20 mouse cellular contexts compared by ENCODE assay signal in the genomic region with DNA sequence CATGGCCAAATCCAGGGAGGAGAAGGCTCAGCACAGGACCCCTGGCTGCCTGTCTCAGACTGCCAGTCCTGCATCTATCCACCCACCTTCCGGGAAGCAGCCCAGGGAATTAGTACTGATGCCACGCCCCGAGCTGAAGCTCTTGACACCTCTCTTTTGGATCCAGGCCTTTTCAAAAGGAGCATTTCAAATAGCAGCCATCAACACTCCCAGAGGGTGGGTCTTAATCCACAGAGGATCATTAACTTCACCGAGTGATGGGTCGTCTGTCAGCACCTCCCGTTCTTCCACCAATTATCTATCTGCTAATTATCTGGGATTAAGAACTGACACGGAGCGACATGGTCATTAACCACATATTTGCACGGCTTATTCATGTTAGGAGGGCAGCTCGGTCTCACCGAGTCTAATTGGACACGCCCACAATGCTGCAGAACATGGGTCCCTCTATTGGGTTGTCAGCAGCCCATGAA. TPM values are rescaled to one million over a fixed set of nuclear protein-coding genes. Genes with fewer than 3 reads are reported as not detected.
DNase-seq lines count a peak whose midpoint lies in the region; ATAC-seq and TF ChIP-seq lines count a peak whose summit lies in the region.
"Had no signal": no experiment of that assay in that cellular context is flagged by ENCODE, and none has a peak within 500 bp of the region (broad histone marks: within the 10 kb centered on the region; RNA-seq: fewer than 3 reads in every experiment).

No protein-coding gene starts in this region.

- H3K9ac ChIP-seq in embryonic facial prominence, embryonic 14.5 days (ENCODE audit: low read depth, low read length): no peak overlapping the region
- no peak overlapping the region for H3K9ac ChIP-seq in midbrain, embryonic 12.5 days (replicated peaks)
- H3K9ac ChIP-seq in midbrain, postnatal 0 days (replicated peaks; ENCODE audit: low read length, poor library complexity, severe bottlenecking): no peak overlapping the region
- H3K9ac ChIP-seq in midbrain, embryonic 15.5 days: no peak overlapping the region
- H3K9ac ChIP-seq: kidney, embryonic 15.5 days; limb, embryonic 13.5 days; liver, embryonic 15.5 days; stomach, embryonic 15.5 days had no signal

- H3K27me3 ChIP-seq in embryonic facial prominence, embryonic 14.5 days (replicated peaks; ENCODE audit: control insufficient read depth, insufficient read depth, low read length): no peaks in the 10 kb centered on the region
- H3K27me3 ChIP-seq in embryonic facial prominence, embryonic 10.5 days (replicated peaks; ENCODE audit: low read depth, poor library complexity, severe bottlenecking): peaks cover 66% of the 10 kb centered on the region
- peaks cover 55% of the 10 kb centered on the region for H3K27me3 ChIP-seq in midbrain, embryonic 12.5 days
- H3K27me3 ChIP-seq in midbrain, postnatal 0 days (ENCODE audit: insufficient read depth, low read length): peaks cover 4% of the 10 kb centered on the region; the same call in 1 of the 2 replicates
- H3K27me3 ChIP-seq in forebrain, embryonic 10.5 days (ENCODE audit: poor library complexity, severe bottlenecking): peaks cover 87% of the 10 kb centered on the region
- H3K27me3 ChIP-seq in midbrain, embryonic 15.5 days (replicated peaks): 0 out of 2 replicates have a peak, but pooled peaks cover 4% of the 10 kb centered on the region

- H3K4me3 ChIP-seq in embryonic facial prominence, embryonic 14.5 days (ENCODE audit: low read depth, low read length): no peak overlapping the region
- H3K4me3 ChIP-seq in embryonic facial prominence, embryonic 10.5 days: no peak overlapping the region
- H3K4me3 ChIP-seq in midbrain, embryonic 12.5 days: no peak overlapping the region
- H3K4me3 ChIP-seq in midbrain, postnatal 0 days (ENCODE audit: low read depth, low read length): no peak overlapping the region
- H3K4me3 ChIP-seq in forebrain, embryonic 10.5 days: no peak overlapping the region; the same call in 1 of the 2 replicates
- H3K4me3 ChIP-seq in midbrain, embryonic 15.5 days: no peak overlapping the region
- H3K4me3 ChIP-seq: kidney, embryonic 15.5 days; limb, embryonic 13.5 days; liver, embryonic 15.5 days; stomach, embryonic 15.5 days had no signal

- H3K27ac ChIP-seq in embryonic facial prominence, embryonic 14.5 days (replicated peaks; ENCODE audit: low read depth, low read length): no peak overlapping the region
- H3K27ac ChIP-seq in embryonic facial prominence, embryonic 10.5 days (replicated peaks): no peak overlapping the region
- no peak overlapping the region for H3K27ac ChIP-seq in midbrain, embryonic 12.5 days (replicated peaks)
- no peak overlapping the region for H3K27ac ChIP-seq in midbrain, postnatal 0 days (ENCODE audit: low read depth, low read length)
- H3K27ac ChIP-seq in forebrain, embryonic 10.5 days: peak overlapping the region; percentile 3; the same call in 1 of the 2 replicates
- no peak overlapping the region for H3K27ac ChIP-seq in midbrain, embryonic 15.5 days
- H3K27ac ChIP-seq: kidney, embryonic 15.5 days; limb, embryonic 13.5 days; liver, embryonic 15.5 days; stomach, embryonic 15.5 days had no signal

- H3K4me1 ChIP-seq in embryonic facial prominence, embryonic 14.5 days (ENCODE audit: control insufficient read depth, insufficient read depth, low read length): peaks cover 4% of the 10 kb centered on the region; the same call in 1 of the 2 replicates
- H3K4me1 ChIP-seq in embryonic facial prominence, embryonic 10.5 days: peaks cover 20% of the 10 kb centered on the region
- H3K4me1 ChIP-seq in midbrain, embryonic 12.5 days: peaks cover 12% of the 10 kb centered on the region; the same call in 1 of the 2 replicates
- no peaks in the 10 kb centered on the region for H3K4me1 ChIP-seq in midbrain, postnatal 0 days (ENCODE audit: insufficient read depth, low read length)
- H3K4me1 ChIP-seq in forebrain, embryonic 10.5 days: peaks cover 35% of the 10 kb centered on the region
- peaks cover 6% of the 10 kb centered on the region; the same call in 1 of the 2 replicates for H3K4me1 ChIP-seq in midbrain, embryonic 15.5 days

- no peak overlapping the region for H3K4me2 ChIP-seq in embryonic facial prominence, embryonic 14.5 days (ENCODE audit: low read depth, low read length)
- H3K4me2 ChIP-seq in midbrain, embryonic 12.5 days (replicated peaks): no peak overlapping the region
- no peak overlapping the region for H3K4me2 ChIP-seq in midbrain, postnatal 0 days (ENCODE audit: low read depth, low read length, poor library complexity, severe bottlenecking)
- no peak overlapping the region for H3K4me2 ChIP-seq in midbrain, embryonic 15.5 days
- H3K4me2 ChIP-seq: kidney, embryonic 15.5 days; limb, embryonic 13.5 days; liver, embryonic 15.5 days; stomach, embryonic 15.5 days had no signal

- no peaks in the 10 kb centered on the region for H3K9me3 ChIP-seq in embryonic facial prominence, embryonic 14.5 days (ENCODE audit: control insufficient read depth, low read length)
- H3K9me3 ChIP-seq in embryonic facial prominence, embryonic 10.5 days: no peaks in the 10 kb centered on the region
- H3K9me3 ChIP-seq in midbrain, embryonic 12.5 days: 0 out of 2 replicates have a peak, but pooled peaks cover 3% of the 10 kb centered on the region
- no peaks in the 10 kb centered on the region for H3K9me3 ChIP-seq in midbrain, postnatal 0 days (ENCODE audit: low read length)
- H3K9me3 ChIP-seq in forebrain, embryonic 10.5 days: peaks cover 11% of the 10 kb centered on the region
- H3K9me3 ChIP-seq in midbrain, embryonic 15.5 days: no peaks in the 10 kb centered on the region
- H3K9me3 ChIP-seq: kidney, embryonic 15.5 days; liver, embryonic 15.5 days; stomach, embryonic 15.5 days had no signal

- peak; percentile 50 for DNase-seq in embryonic facial prominence, embryonic 14.5 days (ENCODE audit: low spot score)
- no peak for DNase-seq in embryonic facial prominence, embryonic 10.5 days (ENCODE audit: low spot score)
- no peak for DNase-seq in midbrain, postnatal 0 days (ENCODE audit: low spot score)
- DNase-seq in forebrain, embryonic 10.5 days (ENCODE audit: extremely low spot score, low spot score): peak; percentile 63
- no peak for DNase-seq in lung, adult 18-20 months
- no peak for DNase-seq in lung, postnatal 4 days
- DNase-seq: cerebellum, adult 18-20 months; heart, postnatal 14 days; spleen, adult 18-20 months had no signal

- no peaks in the 10 kb centered on the region for H3K36me3 ChIP-seq in embryonic facial prominence, embryonic 14.5 days (ENCODE audit: control insufficient read depth, insufficient read depth, low read length)
- H3K36me3 ChIP-seq in embryonic facial prominence, embryonic 10.5 days (replicated peaks): no peaks in the 10 kb centered on the region
- no peaks in the 10 kb centered on the region for H3K36me3 ChIP-seq in midbrain, embryonic 12.5 days
- no peaks in the 10 kb centered on the region for H3K36me3 ChIP-seq in midbrain, postnatal 0 days (ENCODE audit: insufficient read depth, low read length)
- H3K36me3 ChIP-seq in forebrain, embryonic 10.5 days (replicated peaks): no peaks in the 10 kb centered on the region
- no peaks in the 10 kb centered on the region for H3K36me3 ChIP-seq in midbrain, embryonic 15.5 days (replicated peaks)
- H3K36me3 ChIP-seq: kidney, embryonic 15.5 days; limb, embryonic 13.5 days; liver, embryonic 15.5 days; stomach, embryonic 15.5 days had no signal

- WGBS in embryonic facial prominence, embryonic 14.5 days: 13% methylated on average over 12 of the region's 12 CpGs
- 17% methylated on average over 12 of the region's 12 CpGs for WGBS in embryonic facial prominence, embryonic 10.5 days
- WGBS in midbrain, embryonic 12.5 days: 15% methylated on average over 12 of the region's 12 CpGs
- WGBS in midbrain, postnatal 0 days: 6% methylated on average over 12 of the region's 12 CpGs
- 10% methylated on average over 12 of the region's 12 CpGs for WGBS in forebrain, embryonic 10.5 days
- WGBS in midbrain, embryonic 15.5 days: 12% methylated on average over 12 of the region's 12 CpGs

- no peak for TF ChIP-seq CTCF in midbrain, postnatal 0 days (IDR thresholded peaks at IDR 0.05)

- ATAC-seq in embryonic facial prominence, embryonic 14.5 days (ENCODE audit: low read depth): peak; percentile 74
- peak; percentile 54; the same call in 1 of the 2 replicates for ATAC-seq in midbrain, embryonic 12.5 days (ENCODE audit: low FRiP score, low read depth)
- no peak for ATAC-seq in midbrain, postnatal 0 days (ENCODE audit: low FRiP score)
- peak; percentile 54; the same call in 1 of the 2 replicates for ATAC-seq in midbrain, embryonic 15.5 days (replicated peaks)

RNA-seq across cellular contexts. Expression of a gene that starts 21.7 kb away (rescaled TPM):
- 8.8 and 10.0 TPM in 2 replicates for polyA plus RNA-seq in embryonic facial prominence, embryonic 14.5 days (2014; fragmentation: Nextera tagmentation; extraction: Ambion mirVana)
- polyA plus RNA-seq in embryonic facial prominence, embryonic 10.5 days (2016; fragmentation: Nextera tagmentation; extraction: Ambion mirVana): 12.3 and 12.7 TPM in 2 replicates
- 9.4 and 10.0 TPM in 2 replicates for polyA plus RNA-seq in midbrain, embryonic 12.5 days (2016; fragmentation: Nextera tagmentation; extraction: Ambion mirVana)
- total RNA-seq in midbrain, postnatal 0 days (2014; rRNA removed): 7.8 and 8.8 TPM in 2 replicates
- 4.4 and 5.3 TPM in 2 replicates for polyA plus RNA-seq in midbrain, postnatal 0 days (2015; fragmentation: Nextera tagmentation; extraction: Ambion mirVana)
- 10.4 and 13.8 TPM in 2 replicates for polyA plus RNA-seq in forebrain, embryonic 10.5 days (2016; fragmentation: Nextera tagmentation; extraction: Ambion mirVana)
- 9.2 and 9.4 TPM in 2 replicates for polyA plus RNA-seq in midbrain, embryonic 15.5 days (2015; fragmentation: Nextera tagmentation; extraction: Ambion mirVana)

RNA-seq across cellular contexts. Expression of a gene that starts 24.1 kb away (rescaled TPM):
- 1.6 and 1.7 TPM in 2 replicates for polyA plus RNA-seq in embryonic facial prominence, embryonic 14.5 days (2014; fragmentation: Nextera tagmentation; extraction: Ambion mirVana)
- 1.7 and 2.3 TPM in 2 replicates for polyA plus RNA-seq in embryonic facial prominence, embryonic 10.5 days (2016; fragmentation: Nextera tagmentation; extraction: Ambion mirVana)
- polyA plus RNA-seq in midbrain, embryonic 12.5 days (2016; fragmentation: Nextera tagmentation; extraction: Ambion mirVana): not detected in 2 replicates
- not detected in 2 replicates for total RNA-seq in midbrain, postnatal 0 days (2014; rRNA removed)
- not detected in 2 replicates for polyA plus RNA-seq in midbrain, postnatal 0 days (2015; fragmentation: Nextera tagmentation; extraction: Ambion mirVana)
- 0.05 TPM in 1 of 2 replicates, not detected in the other for polyA plus RNA-seq in forebrain, embryonic 10.5 days (2016; fragmentation: Nextera tagmentation; extraction: Ambion mirVana)
- polyA plus RNA-seq in midbrain, embryonic 15.5 days (2015; fragmentation: Nextera tagmentation; extraction: Ambion mirVana): not detected in 2 replicates
- total RNA-seq: adrenal gland, adult 18-20 months; heart, postnatal 14 days; layer of hippocampus, adult 8-10 months; left cerebral cortex, adult 8-10 months had no signal
- polyA plus RNA-seq: gonadal fat pad, adult 2 months; intestine, embryonic 14.5 days; kidney, embryonic 15.5 days; limb, embryonic 13.5 days; liver, embryonic 15.5 days had no signal

RNA-seq across cellular contexts. Expression of a gene that starts 45.8 kb away (rescaled TPM):
- polyA plus RNA-seq in embryonic facial prominence, embryonic 14.5 days (2014; fragmentation: Nextera tagmentation; extraction: Ambion mirVana): 0.47 and 0.51 TPM in 2 replicates
- 9.9 and 13.6 TPM in 2 replicates for polyA plus RNA-seq in embryonic facial prominence, embryonic 10.5 days (2016; fragmentation: Nextera tagmentation; extraction: Ambion mirVana)
- 2.6 and 3.6 TPM in 2 replicates for polyA plus RNA-seq in midbrain, embryonic 12.5 days (2016; fragmentation: Nextera tagmentation; extraction: Ambion mirVana)
- not detected in 2 replicates for total RNA-seq in midbrain, postnatal 0 days (2014; rRNA removed)
- not detected in 2 replicates for polyA plus RNA-seq in midbrain, postnatal 0 days (2015; fragmentation: Nextera tagmentation; extraction: Ambion mirVana)
- polyA plus RNA-seq in forebrain, embryonic 10.5 days (2016; fragmentation: Nextera tagmentation; extraction: Ambion mirVana): 13.8 and 19.7 TPM in 2 replicates
- 0.14 and 0.59 TPM in 2 replicates for polyA plus RNA-seq in midbrain, embryonic 15.5 days (2015; fragmentation: Nextera tagmentation; extraction: Ambion mirVana)
- total RNA-seq: adrenal gland, adult 18-20 months; layer of hippocampus, adult 8-10 months; left cerebral cortex, adult 8-10 months had no signal

Comparison
In these comparisons a context has a peak if more than half of its experiments do, and no peak if none do; other contexts are left out.
1. DNase-seq: peak in embryonic facial prominence, embryonic 14.5 days (single experiment) and forebrain, embryonic 10.5 days (single experiment); none in embryonic facial prominence, embryonic 10.5 days (single experiment), midbrain, postnatal 0 days (single experiment), lung, adult 18-20 months (0 of 2) and lung, postnatal 4 days (0 of 2).